Mouse (Mus musculus) urinary bladder, postnatal 25 days (tissue): ENCODE measurements around the gene Tlcd2.

Experiments used
- DNase-seq: peaks from one replicate; pipeline ENCODE4 v3.0.0; 2022; ENCODE audit warnings: low spot score

Tlcd2 gene

DNA sequence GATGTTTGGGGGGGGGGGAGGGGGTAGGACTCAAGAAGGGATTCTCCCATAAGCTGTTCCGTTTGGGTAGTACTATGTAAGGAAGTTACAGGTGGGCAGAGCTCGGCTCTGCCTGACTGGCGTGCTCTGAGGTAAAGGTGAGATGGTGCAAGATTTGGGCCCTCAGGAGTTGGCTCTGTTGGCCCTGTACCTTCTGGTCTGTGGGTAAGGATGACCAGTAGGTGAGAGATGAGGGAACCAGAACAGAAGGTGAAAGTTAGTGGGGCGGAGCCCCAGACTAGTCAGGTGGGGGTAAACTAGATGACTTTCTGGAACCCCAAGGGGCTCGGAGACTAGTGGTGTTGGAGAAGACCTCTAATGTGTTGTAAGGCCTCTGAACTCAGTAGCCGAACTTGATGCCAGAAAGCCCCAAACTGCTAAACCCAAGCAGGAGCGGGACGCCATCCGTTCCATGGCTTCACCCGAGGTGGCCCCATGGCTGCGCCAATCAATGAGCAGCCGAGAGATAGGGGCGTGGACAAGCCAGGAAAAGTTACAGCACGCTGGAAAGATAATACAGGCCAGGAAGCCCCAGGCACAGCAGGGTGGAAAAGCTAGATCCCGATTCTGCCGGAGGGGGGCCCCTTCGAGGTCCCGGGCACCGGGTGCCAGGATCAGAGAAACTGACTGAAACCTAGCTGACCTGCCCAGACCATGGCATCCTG is 6.1 kb downstream of the Tlcd2 start:
- peak; percentile 47 for DNase-seq

- no peak for DNase-seq
Observed at GRCm38 (mm10) chr11:75468410-75468809, 6.9 kb downstream of the Tlcd2 start.

- no peak for DNase-seq
Observed at GRCm38 (mm10) chr11:75469261-75469660, 7.7 kb downstream of the Tlcd2 start.

DNA sequence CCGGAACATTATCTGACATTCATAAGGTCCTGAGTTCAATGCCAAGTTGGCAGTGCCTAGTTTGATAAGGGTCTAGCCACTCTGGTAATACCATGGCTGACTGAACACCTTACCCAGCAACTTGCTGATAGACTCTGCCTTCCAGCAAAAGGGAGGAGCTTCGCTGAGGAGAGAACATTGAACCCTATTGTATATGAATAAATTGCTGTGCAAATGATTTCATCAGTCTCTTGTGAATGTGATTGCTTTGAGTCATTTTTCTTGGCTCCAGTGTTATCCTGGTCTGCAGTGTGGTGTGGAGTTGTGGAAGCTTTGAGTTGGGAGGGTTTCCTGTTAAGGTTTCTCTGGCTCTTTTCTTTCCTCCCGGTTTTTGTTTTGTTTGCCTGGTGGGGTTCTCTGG is 9.2 kb downstream of the Tlcd2 start:
- no peak for DNase-seq

DNA sequence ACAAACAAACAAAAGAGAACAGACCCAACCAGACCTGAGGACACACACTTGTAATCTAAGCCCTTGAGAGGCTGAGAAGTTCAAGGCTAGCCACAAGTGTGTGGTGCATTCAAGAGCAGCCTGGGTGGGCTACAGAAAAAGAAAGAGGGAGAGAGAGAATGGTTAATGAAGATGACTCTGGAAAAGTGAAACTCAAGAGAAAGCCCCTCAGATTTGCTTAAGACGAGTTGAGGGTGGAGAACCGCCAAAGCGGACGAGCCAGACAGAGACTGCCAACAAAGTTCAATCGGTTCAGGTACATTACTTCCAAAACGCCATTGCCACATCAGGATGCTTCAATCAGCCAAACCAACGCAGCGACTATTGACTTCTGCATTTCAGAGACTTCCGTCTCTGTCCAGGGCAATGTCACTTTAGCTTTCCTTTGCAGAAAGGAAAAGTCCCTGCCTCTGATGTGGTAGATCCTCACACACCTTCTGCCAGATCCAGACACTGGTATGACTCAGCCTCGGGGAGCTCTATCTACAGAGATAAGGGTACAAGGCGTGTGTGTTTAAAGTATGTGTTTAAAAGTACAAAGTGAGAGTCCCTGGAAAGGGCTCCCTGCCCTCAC is 11.1 kb downstream of the Tlcd2 start:
- DNase-seq: no peak

DNA sequence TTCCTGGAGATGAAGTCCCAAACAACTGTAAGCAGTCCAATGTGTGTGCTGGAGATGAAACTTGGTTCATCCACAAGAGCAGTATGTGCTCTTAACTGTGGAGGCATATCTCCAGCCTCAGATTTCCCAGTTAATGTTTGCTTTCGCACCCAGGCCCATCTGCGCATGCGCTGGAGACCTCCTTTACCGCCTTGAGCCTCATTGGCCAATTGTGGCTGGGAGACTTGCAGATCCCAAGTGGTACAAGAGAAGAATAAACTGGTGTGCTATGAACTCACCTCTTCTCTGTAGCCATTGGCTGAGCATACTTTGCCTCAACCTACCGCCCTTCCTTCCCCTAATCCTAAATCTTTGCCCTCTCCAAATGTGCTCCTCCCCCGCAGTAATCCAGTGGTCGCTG is 11.9 kb downstream of the Tlcd2 start:
- DNase-seq: no peak

- DNase-seq: no peak
Observed at GRCm38 (mm10) chr11:75486192-75486591, 24.7 kb downstream of the Tlcd2 start.

- peak; percentile 94 for DNase-seq
Observed at GRCm38 (mm10) chr11:75486601-75487285, 25.2 kb downstream of the Tlcd2 start, which contains the start of gene Prpf8. TSS of gene Prpf8 (plus strand) at chr11:75486816.

DNA sequence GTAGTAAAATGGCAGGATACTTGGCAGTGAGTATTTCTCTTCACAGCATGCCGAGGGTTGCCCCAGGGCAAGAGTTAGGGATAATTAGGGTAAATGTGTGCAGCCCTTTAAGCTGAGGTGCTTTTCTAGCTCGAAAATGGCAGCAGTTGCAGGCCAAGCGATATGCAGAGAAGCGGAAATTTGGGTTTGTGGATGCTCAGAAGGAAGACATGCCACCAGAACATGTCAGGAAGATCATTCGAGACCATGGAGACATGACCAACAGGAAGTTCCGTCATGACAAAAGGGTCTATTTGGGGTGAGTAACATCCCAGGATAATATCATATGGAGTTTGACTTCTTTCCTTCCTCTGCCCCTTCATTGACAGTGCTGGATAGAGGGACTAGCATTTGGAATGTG is 26.0 kb downstream of the Tlcd2 start:
- DNase-seq: no peak

DNA sequence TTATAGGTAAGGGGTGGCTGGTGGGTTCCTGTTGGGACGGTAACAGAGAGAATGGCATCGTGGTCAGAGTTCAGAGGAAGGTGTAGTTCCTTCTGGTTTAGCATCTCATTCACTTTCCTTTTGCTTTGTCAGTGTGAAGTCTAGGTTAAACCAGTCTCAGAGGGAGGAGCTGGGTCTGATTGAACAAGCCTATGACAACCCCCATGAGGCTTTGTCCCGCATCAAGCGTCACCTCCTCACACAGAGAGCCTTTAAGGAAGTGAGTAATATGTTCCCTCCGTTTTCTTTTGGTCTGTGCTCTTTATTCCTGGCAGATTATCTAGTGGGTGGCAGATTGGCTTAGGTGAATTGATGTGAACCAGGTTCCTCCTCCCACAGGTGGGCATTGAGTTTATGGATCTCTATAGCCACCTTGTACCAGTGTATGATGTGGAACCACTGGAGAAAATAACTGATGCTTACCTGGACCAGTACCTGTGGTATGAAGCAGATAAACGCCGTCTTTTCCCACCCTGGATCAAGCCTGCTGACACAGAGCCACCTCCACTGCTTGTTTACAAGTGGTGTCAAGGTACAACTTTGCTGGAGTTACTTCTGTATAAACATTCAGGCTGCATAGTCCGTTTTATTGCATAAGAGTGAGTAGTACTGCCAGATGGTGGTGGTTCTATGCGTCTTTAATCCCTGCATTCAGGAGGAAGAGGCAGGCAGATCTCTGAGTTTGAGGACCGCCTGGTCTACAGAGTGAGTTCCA is 33.0 kb downstream of the Tlcd2 start:
- DNase-seq: no peak

DNA sequence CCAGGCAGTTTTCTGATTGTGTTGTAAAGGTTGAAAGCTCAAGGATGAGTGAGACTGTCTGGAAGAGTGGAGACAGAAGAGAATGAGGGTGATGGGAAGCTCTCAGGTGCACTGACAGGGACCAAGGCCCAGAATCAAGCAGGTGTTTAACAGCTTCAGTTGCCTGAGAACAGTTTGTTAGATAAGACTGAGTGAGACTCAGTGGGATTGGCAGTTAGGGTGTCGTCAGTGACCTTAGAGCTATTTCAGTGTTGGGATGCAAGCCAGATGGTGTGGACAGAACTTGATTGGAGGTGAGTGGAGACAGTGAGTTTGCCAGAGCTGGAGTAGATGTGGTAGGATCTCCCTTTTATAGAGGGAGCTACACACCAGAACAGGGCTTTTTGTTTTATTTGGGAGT is 36.6 kb downstream of the Tlcd2 start:
- DNase-seq: no peak

DNA sequence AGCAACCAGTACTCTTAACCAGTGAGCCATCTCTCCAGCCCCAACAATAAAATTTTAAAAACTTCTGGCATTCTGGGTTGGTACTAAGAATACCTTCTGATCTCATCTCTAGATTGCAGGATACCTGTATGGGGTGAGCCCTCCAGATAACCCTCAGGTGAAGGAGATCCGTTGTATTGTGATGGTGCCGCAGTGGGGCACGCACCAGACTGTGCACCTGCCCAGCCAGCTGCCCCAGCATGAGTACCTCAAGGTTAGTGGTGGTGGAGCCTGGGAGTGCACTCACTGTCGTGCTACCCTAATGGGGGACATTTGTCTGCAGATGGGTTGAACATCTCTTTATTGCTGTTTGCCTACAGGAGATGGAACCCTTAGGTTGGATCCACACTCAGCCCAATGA is 46.6 kb downstream of the Tlcd2 start:
- DNase-seq: no peak

- no peak for DNase-seq
Observed at GRCm38 (mm10) chr11:75508904-75509303, 47.4 kb downstream of the Tlcd2 start.

DNA sequence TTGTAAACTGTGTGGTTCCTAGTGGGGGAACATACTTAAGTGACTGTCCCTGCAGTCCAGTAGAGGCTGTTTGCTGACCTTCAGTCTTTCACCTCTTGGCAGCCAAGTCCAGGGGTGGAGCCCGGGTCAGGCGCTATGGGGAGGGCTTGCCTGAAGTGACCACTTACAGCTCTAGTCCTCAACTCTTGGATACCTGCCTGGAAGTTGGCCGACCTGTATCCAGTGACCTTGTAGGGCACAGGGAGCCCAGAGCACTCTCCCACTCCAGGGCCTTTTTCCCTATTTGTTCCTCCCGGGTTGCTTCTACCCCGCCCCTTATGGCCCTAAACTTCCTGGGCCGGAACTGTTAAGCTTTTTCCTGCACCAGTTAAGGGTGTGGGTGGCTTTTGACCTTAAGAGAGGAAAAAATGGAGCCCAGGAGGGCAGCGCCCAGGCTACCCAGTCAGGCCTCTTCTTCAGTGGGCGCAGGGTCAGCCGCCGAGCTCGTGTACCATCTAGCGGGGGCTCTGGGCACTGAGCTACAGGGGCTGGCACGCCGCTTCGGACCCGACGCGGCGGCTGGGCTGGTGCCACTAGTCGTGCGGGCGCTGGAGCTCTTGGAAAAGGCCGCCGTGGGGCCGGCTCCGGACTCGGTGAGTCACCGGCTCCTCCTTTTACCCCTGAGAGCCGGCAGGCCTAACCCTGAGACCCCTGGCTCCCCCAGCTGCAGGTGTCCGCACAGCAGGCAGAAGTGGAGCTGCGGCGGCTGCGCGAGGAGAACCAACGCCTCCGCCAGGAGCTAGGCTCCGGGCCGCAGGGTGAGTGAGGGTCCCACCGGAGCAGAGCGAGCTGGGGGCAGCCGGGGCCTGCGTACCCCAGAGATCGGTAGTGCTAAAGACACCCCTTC is 48.5 kb downstream of the Tlcd2 start, which contains the start of gene Rilp:
Gene Rilp, plus strand, starts transcription at position 354 of the 886 bp plus-strand sequence.
- DNase-seq: peak; percentile 57

DNA sequence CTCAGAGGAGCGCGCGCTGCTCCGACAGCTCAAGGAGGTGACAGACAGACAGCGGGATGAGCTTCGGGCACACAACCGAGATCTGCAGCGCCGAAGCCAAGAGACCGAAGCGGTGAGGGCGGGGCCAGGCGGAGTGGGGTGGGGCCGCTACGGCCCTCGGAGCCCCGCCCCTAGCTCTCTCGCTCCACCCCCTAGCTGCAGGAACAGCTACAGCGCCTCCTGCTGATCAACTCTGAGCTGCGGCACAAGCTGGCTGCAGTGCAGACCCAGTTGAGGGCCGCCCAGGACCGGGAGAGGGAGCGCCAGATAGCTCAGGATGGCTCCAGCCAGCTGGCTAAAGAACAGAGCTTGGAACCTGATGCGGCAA is 49.1 kb downstream of the Tlcd2 start:
- peak; percentile 94 for DNase-seq

- DNase-seq: peak; percentile 38
Observed at GRCm38 (mm10) chr11:75511213-75511612, 49.7 kb downstream of the Tlcd2 start.

- DNase-seq: no peak
Observed at GRCm38 (mm10) chr11:75512301-75513018, 50.9 kb downstream of the Tlcd2 start.

DNA sequence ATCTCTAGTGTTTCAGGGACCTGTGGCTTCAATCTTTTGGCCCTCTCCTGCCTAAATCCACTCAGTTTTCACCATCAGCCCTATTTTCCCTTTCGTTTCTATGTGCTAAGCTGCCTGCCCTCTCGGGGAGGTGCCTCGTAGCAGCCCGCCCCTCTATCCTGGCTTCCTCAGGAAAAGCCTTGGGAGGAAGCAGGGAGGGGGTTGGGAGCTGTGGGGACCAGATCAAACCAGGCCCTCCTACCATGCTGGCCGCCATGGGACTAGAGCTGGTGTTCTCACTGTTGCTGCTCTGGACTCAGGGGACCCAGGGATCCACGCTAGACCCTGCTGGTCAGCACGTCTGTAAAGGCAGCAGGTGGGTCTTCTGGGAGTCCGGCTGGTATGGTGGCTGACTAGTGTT is 51.8 kb downstream of the Tlcd2 start, which contains the start of gene Scarf1:
Gene Scarf1, plus strand, starts transcription at position 205 of the 400 bp plus-strand sequence.
- no peak for DNase-seq

DNA sequence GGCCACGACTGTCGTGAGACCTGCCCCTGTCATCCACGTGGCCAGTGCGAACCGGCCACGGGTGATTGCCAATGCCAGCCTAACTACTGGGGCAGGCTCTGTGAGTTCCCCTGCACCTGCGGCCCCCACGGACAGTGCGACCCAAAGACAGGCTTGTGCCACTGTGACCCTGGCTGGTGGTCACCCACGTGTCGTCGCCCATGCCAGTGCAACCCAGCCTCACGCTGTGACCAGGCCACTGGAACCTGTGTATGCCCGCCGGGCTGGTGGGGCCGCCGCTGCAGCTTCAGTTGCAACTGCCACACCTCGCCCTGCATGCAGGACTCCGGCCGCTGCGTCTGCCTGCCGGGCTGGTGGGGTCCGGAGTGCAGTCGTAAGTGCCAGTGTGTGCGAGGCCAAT is 53.7 kb downstream of the Tlcd2 start:
- no peak for DNase-seq

- DNase-seq: no peak
Observed at GRCm38 (mm10) chr11:75519834-75520633, 58.5 kb downstream of the Tlcd2 start.
